Mouse (Mus musculus) retina, postnatal 7 days (tissue): ENCODE measurements around the gene Jun.

ENCODE experiments used
- DNase-seq: peaks from one replicate; pipeline ENCODE4 v3.0.0-alpha.2; 2012; ENCODE audit warnings: low read depth, low spot score

Jun gene

DNA sequence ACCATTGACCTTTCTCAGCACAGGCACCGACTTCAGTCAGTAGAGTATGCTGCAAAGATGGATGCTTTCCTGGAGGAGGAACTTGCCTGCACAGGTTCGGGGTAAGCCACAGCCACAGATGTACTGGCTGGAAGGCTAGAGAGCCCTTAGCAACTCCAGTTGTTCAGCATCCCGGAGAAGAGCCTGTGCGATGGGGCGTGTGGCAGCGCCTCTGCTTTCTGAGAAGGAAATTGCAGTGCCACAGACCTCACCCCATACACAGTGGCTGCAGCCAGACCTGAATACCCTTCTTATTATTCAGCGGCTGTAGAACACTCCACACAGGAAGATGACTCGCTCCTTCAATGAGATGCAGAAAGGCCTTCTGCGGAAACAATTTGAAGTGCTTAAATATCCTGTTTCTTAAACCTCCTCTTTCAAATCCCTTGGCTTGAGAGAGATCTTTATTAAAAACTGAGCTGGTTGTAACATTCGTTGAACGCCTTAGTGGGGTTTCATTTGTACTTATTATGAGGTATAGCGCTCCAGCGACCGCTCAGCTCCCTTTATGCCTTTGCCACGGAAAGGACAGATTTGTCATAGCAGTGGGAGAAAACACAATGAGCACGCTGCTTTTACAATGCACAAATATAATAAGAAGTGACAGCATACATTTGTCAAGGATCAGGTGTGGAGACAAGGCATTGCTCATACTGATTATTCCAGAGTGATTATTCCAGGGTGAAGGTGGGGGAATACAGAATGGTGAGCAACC, 26.0 kb downstream of the Jun start:
- DNase-seq: no peak

DNA sequence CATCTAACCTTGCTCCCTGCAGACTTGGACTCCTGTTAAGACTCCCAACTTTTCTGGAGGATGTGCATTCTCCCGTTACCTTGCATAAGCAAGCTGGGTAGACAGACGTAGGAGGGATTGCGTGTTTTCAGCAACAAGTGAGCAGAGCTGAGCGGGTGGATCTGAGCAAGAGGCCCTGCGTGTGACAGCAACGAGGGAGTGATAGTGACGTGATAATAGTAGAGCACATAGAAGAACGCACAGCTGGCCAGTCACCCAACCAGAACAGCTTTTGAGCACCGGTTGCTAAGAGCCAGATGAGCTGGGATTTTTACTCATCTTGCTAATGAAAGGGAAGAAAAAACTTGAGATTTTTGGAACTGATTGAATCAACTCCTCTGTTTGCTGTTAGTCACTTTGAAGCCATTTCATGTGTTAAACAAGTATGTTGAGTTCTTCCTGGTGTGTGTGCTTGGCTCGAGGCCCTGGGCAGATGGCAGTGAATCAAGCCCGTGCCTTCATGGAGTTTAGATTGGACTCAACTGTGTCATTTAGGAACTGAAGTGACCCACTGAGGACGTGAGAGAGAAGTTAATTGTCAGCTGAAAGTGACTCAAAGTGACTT, 28.6 kb downstream of the Jun start:
- no peak for DNase-seq

DNA sequence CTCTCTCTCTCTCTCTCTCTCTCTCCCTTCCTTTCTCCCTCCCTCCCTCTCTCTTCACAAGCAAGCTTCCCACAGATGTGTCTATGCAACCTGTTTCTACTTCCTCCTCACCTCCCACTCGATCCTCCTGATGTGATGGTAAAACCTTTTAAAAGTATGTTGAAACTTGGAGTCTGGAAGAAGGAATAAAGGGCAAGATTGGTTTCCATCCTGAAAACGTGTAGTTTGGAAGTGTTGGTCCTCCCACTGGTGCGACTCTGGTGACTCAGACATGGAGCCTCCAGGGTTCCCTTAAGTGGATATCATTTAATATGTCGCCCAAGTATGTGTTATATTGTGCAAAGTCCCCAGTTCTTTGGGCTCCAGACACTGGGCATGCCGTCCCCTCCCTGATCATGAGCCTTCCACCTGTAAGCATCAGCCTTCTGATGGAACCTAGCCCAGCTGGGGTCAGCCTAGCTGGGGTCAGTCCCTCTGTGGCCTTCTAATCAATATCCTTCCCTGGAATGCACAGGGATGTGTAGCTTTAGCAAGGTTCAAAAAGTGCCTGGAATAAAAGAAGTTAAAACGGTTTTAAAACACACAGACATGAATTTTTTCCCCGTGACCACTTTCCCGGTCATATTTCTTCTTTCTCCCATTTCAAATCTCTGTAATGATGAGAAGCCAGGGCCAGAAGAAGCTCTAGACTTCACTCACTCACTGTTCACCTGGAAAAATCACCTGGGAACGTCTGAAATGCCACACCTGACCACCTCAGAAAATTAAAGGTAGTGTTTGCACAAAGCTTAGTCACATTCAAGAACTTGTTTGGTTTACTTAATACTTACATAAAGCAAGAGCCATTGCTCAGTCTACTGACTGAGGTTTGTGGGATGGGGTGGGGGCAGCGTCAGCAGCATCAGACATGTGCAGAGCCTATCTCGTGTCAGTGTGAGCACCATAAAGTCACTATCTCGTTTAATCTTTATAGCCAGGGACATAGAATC, 30.1 kb downstream of the Jun start:
- DNase-seq: no peak

- DNase-seq: no peak
These were observed 31.8 kb downstream of the Jun start for GRCm38 (mm10) chr4:95020201-95020600.

GRCm38 (mm10) chr4:95018221-95018620, 33.8 kb downstream of the Jun start:
- DNase-seq: no peak

DNA sequence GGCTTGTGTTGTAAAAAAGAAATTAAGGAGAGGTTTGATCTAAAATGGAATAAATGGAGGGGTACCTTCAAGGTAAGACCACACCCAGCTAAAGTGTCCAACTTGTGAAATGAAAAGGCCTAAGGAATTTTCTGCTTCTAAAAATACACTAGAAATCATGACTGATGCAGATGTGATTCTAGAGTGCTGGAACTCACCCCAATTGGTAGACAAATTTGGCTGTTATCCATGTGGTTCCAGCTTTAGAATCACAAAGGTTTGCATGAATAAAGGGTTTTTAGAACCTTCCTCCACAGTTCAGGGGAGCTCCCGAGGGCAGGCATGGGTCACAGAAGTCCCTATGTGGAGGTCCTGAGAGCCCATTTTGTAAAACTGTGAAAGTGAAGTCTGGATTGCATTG, 39.3 kb downstream of the Jun start:
- DNase-seq: no peak

- DNase-seq: no peak
These were observed 39.8 kb downstream of the Jun start for GRCm38 (mm10) chr4:95012256-95012655.

- DNase-seq: peak; percentile 57
These were observed 43.6 kb downstream of the Jun start for GRCm38 (mm10) chr4:95008175-95009057.

- no peak for DNase-seq
These were observed 44.3 kb downstream of the Jun start for GRCm38 (mm10) chr4:95007759-95008158.

GRCm38 (mm10) chr4:95005251-95005830, 46.7 kb downstream of the Jun start:
- DNase-seq: no peak

DNA sequence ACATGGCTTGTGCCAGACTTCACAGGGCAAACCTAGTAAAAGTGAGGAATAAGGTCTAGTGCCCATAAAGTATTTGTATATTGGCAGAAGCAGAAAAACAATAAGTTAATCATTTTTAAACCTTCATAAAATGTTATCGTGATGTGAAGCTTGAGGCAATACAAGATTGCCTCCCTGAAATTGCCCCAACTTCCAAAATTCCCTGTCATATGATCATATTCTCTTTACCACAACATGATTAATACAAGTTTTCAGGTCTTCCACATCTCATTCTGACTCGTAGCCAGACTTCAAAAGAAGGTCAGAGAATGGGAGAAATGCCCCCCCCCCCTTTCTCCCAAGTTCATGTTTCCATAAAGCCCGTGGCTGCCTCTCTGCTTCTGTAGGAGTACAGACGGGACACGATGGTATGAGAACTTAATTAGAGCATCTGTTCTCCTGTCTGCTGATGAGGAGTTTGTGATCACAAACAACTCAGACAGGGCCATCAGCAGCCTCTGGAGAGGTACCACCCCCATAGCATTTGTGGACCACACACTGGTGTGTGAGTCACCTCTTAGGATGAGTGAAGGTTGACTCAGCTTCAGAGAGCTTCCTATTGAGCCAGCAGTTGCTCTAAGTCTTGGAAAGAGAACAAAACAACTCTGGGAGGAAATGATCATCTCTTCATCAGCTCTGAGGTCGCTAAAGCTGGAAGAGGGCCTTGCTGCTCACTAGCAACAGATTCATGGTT, 50.8 kb downstream of the Jun start:
- DNase-seq: no peak

- DNase-seq: no peak
These were observed 51.9 kb downstream of the Jun start for GRCm38 (mm10) chr4:95000147-95000546.

DNA sequence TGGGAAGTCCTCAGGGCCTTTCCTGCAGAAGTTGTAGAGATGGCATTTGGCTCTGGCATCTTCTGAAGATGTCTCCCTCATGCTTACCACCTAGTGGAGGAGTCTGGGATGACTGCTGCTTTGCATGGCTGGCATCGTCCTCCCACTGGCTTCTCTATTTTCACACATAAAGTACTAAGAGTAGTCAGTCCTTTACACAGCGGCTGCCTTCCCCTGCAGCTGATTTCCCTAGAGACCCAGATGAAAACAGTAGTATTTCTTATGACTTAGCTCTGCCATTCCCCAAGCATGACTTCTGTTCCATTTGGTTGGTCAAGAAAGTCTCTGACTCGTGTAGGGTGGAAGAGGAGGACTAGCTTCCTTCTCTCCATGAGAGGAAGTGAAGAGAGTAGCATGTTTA, 52.8 kb downstream of the Jun start:
- no peak for DNase-seq
